Mouse (Mus musculus) heart, embryonic 11.5 days (tissue): ENCODE measurements around the gene Mef2d. TPM values are rescaled to one million over a fixed set of nuclear protein-coding genes. Genes with fewer than 3 reads are reported as not detected.

Experiments used
- ATAC-seq: fragments of 200-750 bp; cut with Nextera tagmentation; replicated peaks from 2 replicates; pipeline ENCODE4 v1.8.0; 2017; ENCODE audit warnings: moderate library complexity; ENCODE audit not compliant: insufficient number of reproducible peaks, low FRiP score, low TSS enrichment
- H3K27ac ChIP-seq: fragments of 300-500 bp; sonication (generic); 2 replicates; pipeline ENCODE4 v1.5.1; 2014; ENCODE audit warnings: mild to moderate bottlenecking, low read depth, low read length
- H3K27me3 ChIP-seq: fragments of 300-500 bp; sonication (generic); 2 replicates; pipeline ENCODE4 v1.6.1; 2014; ENCODE audit warnings: mild to moderate bottlenecking, low read length, mixed read lengths; ENCODE audit not compliant: control insufficient read depth, insufficient read depth
- H3K36me3 ChIP-seq: fragments of 300-500 bp; sonication (generic); 2 replicates; pipeline ENCODE4 v1.6.1; 2014; ENCODE audit warnings: mild to moderate bottlenecking, low read length, moderate library complexity, mixed read lengths; ENCODE audit not compliant: control insufficient read depth, insufficient read depth
- H3K4me1 ChIP-seq: fragments of 300-500 bp; sonication (generic); 2 replicates; pipeline ENCODE4 v1.6.1; 2014; ENCODE audit warnings: low read length; ENCODE audit not compliant: control insufficient read depth, insufficient read depth
- H3K4me2 ChIP-seq: fragments of 300-500 bp; sonication (generic); 2 replicates; pipeline ENCODE4 v1.6.1; 2014; ENCODE audit warnings: mild to moderate bottlenecking, moderate library complexity
- H3K4me3 ChIP-seq: fragments of 300-500 bp; sonication (generic); 2 replicates; pipeline ENCODE4 v1.5.1; 2014; ENCODE audit warnings: low read depth, low read length
- H3K9ac ChIP-seq: fragments of 300-500 bp; sonication (generic); 2 replicates; pipeline ENCODE4 v1.6.1; 2014; ENCODE audit warnings: mild to moderate bottlenecking, low read depth, low read length, moderate library complexity
- H3K9me3 ChIP-seq: fragments of 300-500 bp; sonication (generic); replicated peaks from 2 replicates; pipeline ENCODE4 v1.6.1; 2016; ENCODE audit warnings: low read length; ENCODE audit not compliant: control insufficient read depth
- WGBS: fragments of 180-500 bp; shearing (Covaris S2); extraction: QIAGEN DNeasy Blood & Tissue Kit; methylation state at CpG from one replicate; pipeline ENCODE4 v1.1.7; 2014; ENCODE audit not compliant: insufficient replicate concordance; 5-methylcytosine and 5-hydroxymethylcytosine counted together
- polyA plus RNA-seq: library from polyadenylated mRNA; unstranded; fragments of >200 nt; fragmentation: Nextera tagmentation; extraction: Ambion mirVana; gene quantifications from 2 replicates; pipeline ENCODE4 v1.2.1, GENCODE M21; 2014

Mef2d gene
- polyA plus RNA-seq, 1 experiment from 2014 or later, result 39.8 TPM

- Histone ChIP-seq H3K4me3 (no peak overlapping the region), H3K4me2 (peak overlapping the region; percentile 81)
- WGBS, result 52% methylated on average over 3 of the region's 3 CpGs
Observed at GRCm38 (mm10) chr3:88150999-88151364, 8.8 kb downstream of the Mef2d start.

GRCm38 (mm10) chr3:88152056-88152455, 9.9 kb downstream of the Mef2d start:
- no peak for ATAC-seq
- no peak overlapping the region; the same call in 1 of the 2 replicates for H3K27ac ChIP-seq
- H3K27me3 ChIP-seq, result no peaks in the 10 kb centered on the region
- peaks cover 56% of the 10 kb centered on the region for H3K4me1 ChIP-seq
- 66% methylated on average over 3 of the region's 3 CpGs for WGBS
- no peak overlapping the region for H3K4me2 ChIP-seq
- no peaks in the 10 kb centered on the region for H3K36me3 ChIP-seq
- 0 out of 2 replicates have a peak overlapping the region, but pooled peaks have one; percentile 5 for H3K9ac ChIP-seq
- H3K4me3 ChIP-seq, result no peak overlapping the region
- H3K9me3 ChIP-seq, result no peaks in the 10 kb centered on the region

More at GRCm38 (mm10) chr3:88150999-88151364, 8.8 kb downstream of the Mef2d start:
- no peaks in the 10 kb centered on the region for H3K27me3 ChIP-seq
- H3K9me3 ChIP-seq, result no peaks in the 10 kb centered on the region
- peak overlapping the region; percentile 100 for H3K27ac ChIP-seq
- no peaks in the 10 kb centered on the region for H3K36me3 ChIP-seq
- no peak for ATAC-seq
- peaks cover 67% of the 10 kb centered on the region for H3K4me1 ChIP-seq
- H3K9ac ChIP-seq, result peak overlapping the region; percentile 70; the same call in 1 of the 2 replicates

- Histone ChIP-seq H3K9me3 (no peaks in the 10 kb centered on the region), H3K36me3 (peaks cover 2% of the 10 kb centered on the region), H3K4me3 (no peak overlapping the region), H3K27ac (no peak overlapping the region), H3K4me1 (peaks cover 45% of the 10 kb centered on the region), H3K27me3 (no peaks in the 10 kb centered on the region), H3K9ac (no peak overlapping the region), H3K4me2 (no peak overlapping the region; the same call in 1 of the 2 replicates)
- WGBS, result 68% methylated on average over 3 of the region's 3 CpGs
- no peak for ATAC-seq
Observed at GRCm38 (mm10) chr3:88153290-88154011, 11.3 kb downstream of the Mef2d start.

GRCm38 (mm10) chr3:88154236-88154635, 12.1 kb downstream of the Mef2d start:
- H3K9ac ChIP-seq, result no peak overlapping the region
- no peak overlapping the region for H3K4me2 ChIP-seq
- H3K4me3 ChIP-seq, result no peak overlapping the region
- H3K27ac ChIP-seq, result no peak overlapping the region
- ATAC-seq, result no peak
- WGBS, result 76% methylated on average over 2 of the region's 2 CpGs
- no peaks in the 10 kb centered on the region for H3K27me3 ChIP-seq
- H3K9me3 ChIP-seq, result no peaks in the 10 kb centered on the region
- peaks cover 10% of the 10 kb centered on the region for H3K36me3 ChIP-seq
- H3K4me1 ChIP-seq, result peaks cover 37% of the 10 kb centered on the region

- Histone ChIP-seq H3K4me1 (peaks cover 11% of the 10 kb centered on the region), H3K9me3 (no peaks in the 10 kb centered on the region), H3K27ac (no peak overlapping the region), H3K27me3 (no peaks in the 10 kb centered on the region), H3K9ac (no peak overlapping the region), H3K36me3 (peaks cover 23% of the 10 kb centered on the region), H3K4me2 (no peak overlapping the region), H3K4me3 (no peak overlapping the region)
- ATAC-seq, result no peak
Observed at GRCm38 (mm10) chr3:88156817-88157216, 14.6 kb downstream of the Mef2d start.

GRCm38 (mm10) chr3:88157771-88158597, 15.8 kb downstream of the Mef2d start:
- ATAC-seq, result peak; percentile 49; the same call in 1 of the 2 replicates
- H3K36me3 ChIP-seq, result peaks cover 34% of the 10 kb centered on the region
- no peak overlapping the region for H3K4me3 ChIP-seq
- peaks cover 6% of the 10 kb centered on the region; the same call in 1 of the 2 replicates for H3K4me1 ChIP-seq
- no peaks in the 10 kb centered on the region for H3K9me3 ChIP-seq
- no peak overlapping the region for H3K4me2 ChIP-seq
- H3K9ac ChIP-seq, result no peak overlapping the region
- H3K27me3 ChIP-seq, result no peaks in the 10 kb centered on the region
- H3K27ac ChIP-seq, result 0 out of 2 replicates have a peak overlapping the region, but pooled peaks have one; percentile 43
- WGBS, result 24% methylated on average over 23 of the region's 23 CpGs

- no peak for ATAC-seq
- 79% methylated on average over 6 of the region's 6 CpGs for WGBS
- Histone ChIP-seq H3K4me3 (no peak overlapping the region), H3K9me3 (no peaks in the 10 kb centered on the region), H3K36me3 (peaks cover 38% of the 10 kb centered on the region), H3K4me2 (no peak overlapping the region), H3K27me3 (no peaks in the 10 kb centered on the region), H3K4me1 (peaks cover 3% of the 10 kb centered on the region; the same call in 1 of the 2 replicates), H3K9ac (no peak overlapping the region), H3K27ac (no peak overlapping the region)
Observed at GRCm38 (mm10) chr3:88158991-88159390, 16.8 kb downstream of the Mef2d start.

GRCm38 (mm10) chr3:88160856-88161255, 18.7 kb downstream of the Mef2d start:
- Histone ChIP-seq H3K9ac (no peak overlapping the region), H3K27me3 (no peaks in the 10 kb centered on the region), H3K4me2 (no peak overlapping the region), H3K4me3 (no peak overlapping the region), H3K27ac (no peak overlapping the region), H3K36me3 (peaks cover 44% of the 10 kb centered on the region), H3K9me3 (no peaks in the 10 kb centered on the region), H3K4me1 (peaks cover 3% of the 10 kb centered on the region; the same call in 1 of the 2 replicates)
- no peak for ATAC-seq
- 72% methylated on average over 6 of the region's 6 CpGs for WGBS
